Mouse (Mus musculus): Measurements from ENCODE around the gene Gm10184. TPM values are rescaled to one million over a fixed set of nuclear protein-coding genes. Genes with fewer than 3 reads are reported as not detected.

Gm10184 gene
- polyA plus RNA-seq (2015; fragmentation: Illumina TruSeq; extraction: RNeasy Lipid Tissue Mini Kit (QIAGEN cat#74804); ENCODE audit: low read depth, low replicate concordance): 1.8 TPM

GRCm38 (mm10) chr17:89910349-89910748 is at the start of gene Gm10184:
Gm10184 (minus strand) TSS chr17:89910449.

Data from brain, adult 10 weeks (tissue).